Mouse (Mus musculus): ENCODE measurements at regions not wholly inside any gene's neighbourhood (a gene's known extent, or its start where the extent isn't known, plus 50 kb on each side); places are given as distances from the start of the nearest gene placed in this dataset.

DNA sequence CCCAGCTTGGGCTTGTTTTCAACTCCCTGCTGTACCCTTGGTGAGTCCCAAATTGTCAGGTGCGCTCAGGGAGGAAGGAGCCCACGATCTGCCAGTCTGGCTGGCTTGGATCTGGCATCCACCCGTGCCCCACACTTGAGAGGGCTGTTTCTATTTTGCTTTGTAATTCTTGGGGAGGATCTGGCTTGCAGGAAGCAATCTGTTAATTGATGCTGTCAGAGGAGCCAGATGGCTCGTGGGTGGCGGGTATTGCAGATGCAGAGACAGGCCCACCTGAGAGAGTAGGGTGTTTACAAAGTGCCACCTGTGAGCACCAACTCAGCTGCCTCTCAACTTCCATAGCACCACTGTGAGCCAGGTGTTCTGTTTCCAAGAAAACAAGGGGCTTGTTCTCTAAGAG, 99.1 kb upstream of the Kcng1 start:
- Histone ChIP-seq H3K27ac (ENCODE audit: insufficient read depth, low read length) (no peak overlapping the region), H3K4me1 (ENCODE audit: control insufficient read depth, insufficient read depth, low read length) (no peaks in the 10 kb centered on the region), H3K4me3 (ENCODE audit: insufficient read depth, low read length) (no peak overlapping the region)
- TF ChIP-seq POLR2A (IDR thresholded peaks at IDR 0.05; ENCODE audit: extremely low read depth, insufficient read depth, low read length) (no peak), CTCF (IDR thresholded peaks at IDR 0.05; ENCODE audit: extremely low read depth, insufficient read depth, low read length) (no peak)

DNA sequence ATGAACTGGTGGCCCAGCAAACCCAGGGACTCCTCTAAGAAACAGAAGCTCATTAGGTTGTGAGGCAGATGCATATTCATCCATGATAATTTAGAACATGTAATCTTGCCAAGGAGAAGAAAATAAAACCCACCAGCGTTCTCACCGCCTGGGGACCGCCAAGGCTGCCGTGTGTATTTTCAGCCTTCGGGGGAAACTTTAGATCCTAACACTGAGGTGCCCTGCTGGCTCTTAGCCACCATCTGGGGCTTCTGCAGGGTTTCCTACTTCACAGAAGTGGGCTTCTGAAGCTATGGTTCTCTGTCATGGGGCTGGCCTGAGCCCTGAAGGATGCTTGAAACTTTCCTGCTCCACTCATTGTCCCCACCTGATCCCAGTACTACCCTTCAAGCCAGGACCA, 90.8 kb upstream of the Kcng1 start:
- Histone ChIP-seq H3K27ac (ENCODE audit: insufficient read depth, low read length) (no peak overlapping the region), H3K4me1 (ENCODE audit: control insufficient read depth, insufficient read depth, low read length) (peaks cover 1% of the 10 kb centered on the region; the same call in 1 of the 2 replicates), H3K4me3 (ENCODE audit: insufficient read depth, low read length) (no peak overlapping the region)
- TF ChIP-seq POLR2A (IDR thresholded peaks at IDR 0.05; ENCODE audit: extremely low read depth, insufficient read depth, low read length) (no peak), CTCF (IDR thresholded peaks at IDR 0.05; ENCODE audit: extremely low read depth, insufficient read depth, low read length) (no peak)

DNA sequence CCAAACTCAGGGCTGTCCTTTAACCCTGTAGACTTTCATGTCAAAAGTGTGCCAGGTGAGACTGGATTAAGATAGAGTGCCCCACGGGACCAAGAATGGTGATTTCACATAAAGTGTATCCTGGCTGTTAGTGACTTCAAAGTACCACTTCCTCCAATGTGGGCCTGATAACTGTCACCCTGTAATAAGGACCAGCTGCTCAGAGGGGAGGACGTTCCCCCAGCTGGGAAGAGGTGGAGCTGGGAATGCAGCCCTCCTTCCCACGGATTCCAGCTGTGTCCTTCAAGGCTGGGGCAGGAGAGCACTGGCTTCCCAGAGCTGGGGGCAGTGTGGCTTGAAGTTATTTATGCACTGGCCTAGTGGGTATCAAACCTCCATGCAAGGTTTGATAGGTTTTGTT, 89.7 kb upstream of the Kcng1 start:
- TF ChIP-seq POLR2A (IDR thresholded peaks at IDR 0.05; ENCODE audit: extremely low read depth, insufficient read depth, low read length) (no peak), CTCF (IDR thresholded peaks at IDR 0.05; ENCODE audit: extremely low read depth, insufficient read depth, low read length) (no peak)
- no peak overlapping the region for H3K27ac ChIP-seq (ENCODE audit: insufficient read depth, low read length)
- H3K4me3 ChIP-seq (ENCODE audit: insufficient read depth, low read length) = no peak overlapping the region
- peaks cover 1% of the 10 kb centered on the region; the same call in 1 of the 2 replicates for H3K4me1 ChIP-seq (ENCODE audit: control insufficient read depth, insufficient read depth, low read length)

DNA sequence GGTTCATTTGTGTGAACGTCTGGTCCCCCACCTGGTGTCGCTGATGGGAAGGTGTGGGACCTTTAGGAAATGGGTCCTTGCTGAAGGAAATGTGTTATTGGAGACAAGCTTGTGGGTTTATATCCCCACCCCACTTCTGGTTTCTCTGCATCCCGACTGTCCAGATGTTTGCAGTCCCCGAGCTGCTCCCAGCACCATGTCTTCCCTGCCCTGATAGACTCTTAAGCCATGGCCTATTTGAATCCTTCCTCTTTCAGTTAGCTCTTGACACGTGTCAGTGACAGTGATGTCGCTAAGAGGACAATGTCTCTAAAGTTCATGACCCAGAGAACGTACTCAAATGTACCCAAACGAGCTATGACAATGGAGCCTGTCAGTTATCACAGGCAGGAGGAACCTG, 77.7 kb upstream of the Kcng1 start:
- Histone ChIP-seq H3K4me3 (ENCODE audit: insufficient read depth, low read length) (no peak overlapping the region), H3K27ac (ENCODE audit: insufficient read depth, low read length) (no peak overlapping the region), H3K4me1 (ENCODE audit: control insufficient read depth, insufficient read depth, low read length) (no peaks in the 10 kb centered on the region)
- TF ChIP-seq CTCF (IDR thresholded peaks at IDR 0.05; ENCODE audit: extremely low read depth, insufficient read depth, low read length) = no peak

DNA sequence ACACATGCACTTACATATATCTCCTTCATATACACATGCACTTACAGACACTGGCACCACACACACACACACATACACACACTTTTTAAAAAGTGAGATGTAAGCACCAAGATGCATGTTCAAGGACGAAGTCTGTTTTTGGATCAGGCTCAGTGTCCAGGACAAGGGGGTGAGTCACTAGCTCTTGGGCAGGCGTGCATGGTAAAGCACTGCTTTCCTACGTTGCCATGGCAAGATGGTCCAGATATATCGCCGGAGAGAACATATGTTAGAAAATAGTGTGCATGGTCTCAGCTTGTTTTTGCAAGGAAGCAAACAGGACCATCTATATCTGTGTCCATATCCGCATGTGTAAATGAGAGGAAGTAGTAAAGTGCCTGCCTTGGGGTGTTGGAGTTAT, 77.0 kb upstream of the Kcng1 start:
- Histone ChIP-seq H3K27ac (ENCODE audit: insufficient read depth, low read length) (no peak overlapping the region), H3K4me1 (ENCODE audit: control insufficient read depth, insufficient read depth, low read length) (no peaks in the 10 kb centered on the region), H3K4me3 (ENCODE audit: insufficient read depth, low read length) (no peak overlapping the region)
- TF ChIP-seq POLR2A (IDR thresholded peaks at IDR 0.05; ENCODE audit: extremely low read depth, insufficient read depth, low read length) (no peak), CTCF (IDR thresholded peaks at IDR 0.05; ENCODE audit: extremely low read depth, insufficient read depth, low read length) (no peak)

DNA sequence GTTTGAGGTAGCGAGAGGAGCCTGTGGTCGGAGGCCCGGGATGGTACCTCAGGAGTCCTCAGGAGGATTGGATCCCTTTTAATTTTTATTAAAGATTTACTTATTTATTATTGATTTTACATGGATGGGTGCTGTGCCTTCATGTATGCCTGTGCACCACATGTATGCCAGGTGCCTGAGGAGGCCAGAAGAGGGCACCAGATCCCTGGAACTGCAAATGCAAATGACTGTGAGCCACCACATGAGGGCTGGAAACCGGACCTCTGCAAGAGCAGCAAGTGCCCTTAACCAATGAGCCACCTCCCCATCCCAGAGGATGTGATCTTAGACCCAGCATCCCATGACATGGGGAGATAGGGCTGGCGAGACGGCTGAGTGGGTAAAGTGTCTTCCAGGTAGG, 76.3 kb upstream of the Kcng1 start:
- peaks cover 1% of the 10 kb centered on the region; the same call in 1 of the 2 replicates for H3K4me1 ChIP-seq (ENCODE audit: control insufficient read depth, insufficient read depth, low read length)
- no peak overlapping the region for H3K27ac ChIP-seq (ENCODE audit: insufficient read depth, low read length)

DNA sequence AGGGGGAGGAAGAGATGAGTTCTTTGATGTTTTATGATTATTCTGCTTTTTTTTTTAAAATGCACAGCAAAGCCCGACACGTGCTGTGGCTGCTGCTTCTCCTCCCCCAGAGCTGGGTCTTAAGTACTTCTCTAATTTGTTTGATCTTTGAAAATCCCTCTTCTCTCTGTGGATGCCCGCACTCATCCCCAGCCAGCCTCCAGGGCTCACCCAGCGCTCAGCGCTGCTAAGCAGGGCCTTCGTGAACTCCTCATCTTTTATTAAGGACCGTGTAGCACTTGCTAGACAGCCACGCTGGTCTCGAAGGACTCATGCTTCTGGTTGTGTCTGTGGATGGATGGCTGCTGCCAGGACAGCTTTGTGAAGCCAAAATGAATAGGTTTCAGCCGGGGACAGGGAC, 72.9 kb upstream of the Kcng1 start:
- TF ChIP-seq CTCF (IDR thresholded peaks at IDR 0.05; ENCODE audit: extremely low read depth, insufficient read depth, low read length) = no peak
- TF ChIP-seq POLR2A (IDR thresholded peaks at IDR 0.05; ENCODE audit: extremely low read depth, insufficient read depth, low read length) = no peak
- H3K27ac ChIP-seq (ENCODE audit: insufficient read depth, low read length) = no peak overlapping the region

More for the DNA sequence above, 76.3 kb upstream of the Kcng1 start:
- H3K4me3 ChIP-seq (ENCODE audit: insufficient read depth, low read length) = no peak overlapping the region
- no peak for TF ChIP-seq POLR2A (IDR thresholded peaks at IDR 0.05; ENCODE audit: extremely low read depth, insufficient read depth, low read length)

DNA sequence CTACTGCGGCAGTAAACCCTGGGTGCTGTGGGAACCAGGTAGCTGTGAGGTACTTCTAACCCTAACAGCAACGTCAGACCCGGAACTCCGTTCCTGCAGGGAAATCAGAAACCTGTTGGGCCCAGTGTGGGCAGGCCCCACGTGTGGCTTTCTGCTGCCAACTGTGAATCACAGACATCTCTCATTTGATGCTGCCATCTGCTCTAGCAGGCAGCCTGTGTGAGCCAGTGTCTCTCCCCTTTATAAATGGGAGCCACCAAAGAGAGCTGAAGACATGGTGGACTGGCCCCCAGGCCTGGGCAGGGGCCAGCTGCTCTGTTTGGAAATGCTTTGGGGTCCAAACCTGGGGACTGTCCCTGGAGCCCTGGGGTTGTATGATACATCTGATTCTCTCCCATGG, 71.1 kb upstream of the Kcng1 start:
- TF ChIP-seq POLR2A (IDR thresholded peaks at IDR 0.05; ENCODE audit: extremely low read depth, insufficient read depth, low read length) (no peak), CTCF (IDR thresholded peaks at IDR 0.05; ENCODE audit: extremely low read depth, insufficient read depth, low read length) (no peak)
- Histone ChIP-seq H3K27ac (ENCODE audit: insufficient read depth, low read length) (no peak overlapping the region), H3K4me1 (ENCODE audit: control insufficient read depth, insufficient read depth, low read length) (peaks cover 1% of the 10 kb centered on the region; the same call in 1 of the 2 replicates), H3K4me3 (ENCODE audit: insufficient read depth, low read length) (no peak overlapping the region)

More for the DNA sequence above, 72.9 kb upstream of the Kcng1 start:
- H3K4me3 ChIP-seq (ENCODE audit: insufficient read depth, low read length) = no peak overlapping the region
- peaks cover 1% of the 10 kb centered on the region; the same call in 1 of the 2 replicates for H3K4me1 ChIP-seq (ENCODE audit: control insufficient read depth, insufficient read depth, low read length)

DNA sequence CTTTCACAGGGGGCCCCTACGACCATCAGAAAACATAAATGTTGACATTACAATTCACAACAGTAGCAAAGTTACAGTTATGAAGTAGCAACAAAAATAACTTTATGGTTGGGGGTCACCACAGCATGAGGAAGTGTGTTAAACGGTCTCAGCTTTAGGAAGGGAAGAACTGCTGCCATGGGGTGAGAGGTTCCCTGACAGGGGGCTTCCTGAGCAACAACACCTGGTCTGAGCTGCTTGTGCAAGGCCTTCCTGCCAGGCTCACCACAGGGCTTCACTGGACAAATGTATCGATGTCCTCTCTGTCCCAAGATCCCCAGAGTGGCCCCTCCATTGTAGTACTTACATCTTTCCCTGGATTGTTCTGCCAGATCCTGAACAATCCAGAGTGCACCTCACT, 70.7 kb upstream of the Kcng1 start:
- Histone ChIP-seq H3K4me3 (ENCODE audit: insufficient read depth, low read length) (no peak overlapping the region), H3K27ac (ENCODE audit: insufficient read depth, low read length) (no peak overlapping the region), H3K4me1 (ENCODE audit: control insufficient read depth, insufficient read depth, low read length) (peaks cover 1% of the 10 kb centered on the region; the same call in 1 of the 2 replicates)
- TF ChIP-seq POLR2A (IDR thresholded peaks at IDR 0.05; ENCODE audit: extremely low read depth, insufficient read depth, low read length) = no peak
- TF ChIP-seq CTCF (IDR thresholded peaks at IDR 0.05; ENCODE audit: extremely low read depth, insufficient read depth, low read length) = no peak

DNA sequence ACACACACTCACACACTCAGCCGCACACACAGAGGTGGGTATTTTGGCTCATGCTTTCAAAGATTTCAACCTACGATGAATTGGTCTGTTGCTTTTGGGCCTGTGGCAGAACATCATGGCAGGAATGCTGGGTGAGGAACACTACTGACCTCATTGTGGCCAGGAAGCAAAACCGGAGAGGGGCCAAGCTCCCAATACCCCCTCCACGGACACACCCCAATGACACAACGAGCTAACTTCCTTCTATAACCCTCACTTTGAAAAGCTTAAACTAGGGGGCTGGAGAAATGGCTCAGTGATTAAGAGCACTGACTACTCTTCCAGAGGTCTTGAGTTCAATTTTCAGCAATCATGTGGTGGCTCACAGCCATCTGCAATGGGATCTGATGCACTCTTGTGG, 63.8 kb upstream of the Kcng1 start:
- no peak overlapping the region for H3K4me3 ChIP-seq (ENCODE audit: insufficient read depth, low read length)
- TF ChIP-seq POLR2A (IDR thresholded peaks at IDR 0.05; ENCODE audit: extremely low read depth, insufficient read depth, low read length) = no peak
- no peak for TF ChIP-seq CTCF (IDR thresholded peaks at IDR 0.05; ENCODE audit: extremely low read depth, insufficient read depth, low read length)
- no peaks in the 10 kb centered on the region for H3K4me1 ChIP-seq (ENCODE audit: control insufficient read depth, insufficient read depth, low read length)
- H3K27ac ChIP-seq (ENCODE audit: insufficient read depth, low read length) = no peak overlapping the region

DNA sequence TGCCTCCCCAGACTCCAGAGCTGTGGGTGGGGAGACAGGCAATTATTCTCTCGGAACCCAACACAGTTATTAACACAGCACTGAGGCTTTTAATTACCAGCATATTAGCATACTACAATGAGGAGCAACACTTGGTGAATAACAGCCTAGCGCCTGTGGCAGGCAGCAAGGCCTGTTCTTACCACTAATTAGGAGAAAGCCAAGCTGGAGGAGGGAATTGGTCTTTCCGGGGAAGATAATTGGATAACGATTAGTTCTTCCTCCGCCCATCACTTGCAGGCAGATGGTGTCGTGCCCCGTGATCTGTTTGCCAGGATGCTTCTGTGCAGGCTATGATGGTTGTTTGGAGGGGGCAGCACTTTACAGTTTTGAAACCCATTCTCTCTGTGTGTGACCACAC, 62.2 kb upstream of the Kcng1 start:
- H3K27ac ChIP-seq (ENCODE audit: insufficient read depth, low read length) = no peak overlapping the region
- TF ChIP-seq POLR2A (IDR thresholded peaks at IDR 0.05; ENCODE audit: extremely low read depth, insufficient read depth, low read length) (no peak), CTCF (IDR thresholded peaks at IDR 0.05; ENCODE audit: extremely low read depth, insufficient read depth, low read length) (no peak)
- no peak overlapping the region for H3K4me3 ChIP-seq (ENCODE audit: insufficient read depth, low read length)
- H3K4me1 ChIP-seq (ENCODE audit: control insufficient read depth, insufficient read depth, low read length) = peaks cover 8% of the 10 kb centered on the region
